Mouse (Mus musculus) lung, embryonic 15.5 days (tissue): ENCODE results near the gene Itpkb. TPM values are rescaled to one million over a fixed set of nuclear protein-coding genes. Genes with fewer than 3 reads are reported as not detected.
A peak's percentile ranks its signal among the peaks of the same experiment; 100 is the strongest.
"Not testable (repeated sequence)": the region's sequence is repeated elsewhere in the genome, so short reads cannot be mapped to it uniquely, and the experiment has no call there.

Experiments used
- ATAC-seq: fragments of 200-750 bp; cut with Nextera tagmentation; 2 replicates; pipeline ENCODE4 v1.8.0; 2017; ENCODE audit warnings: moderate number of reproducible peaks, borderline replicate concordance; ENCODE audit not compliant: low FRiP score, low TSS enrichment; ENCODE audit errors: extremely low read depth
- H3K27ac ChIP-seq: fragments of 300-500 bp; sonication (generic); 2 replicates; pipeline ENCODE4 v1.5.1; 2015; ENCODE audit warnings: moderate library complexity, mild to moderate bottlenecking, inconsistent platforms
- H3K27me3 ChIP-seq: fragments of 300-500 bp; sonication (generic); 2 replicates; pipeline ENCODE4 v1.6.1; 2015; ENCODE audit warnings: inconsistent platforms
- H3K36me3 ChIP-seq: fragments of 300-500 bp; sonication (generic); 2 replicates; pipeline ENCODE4 v1.6.1; 2015; ENCODE audit warnings: inconsistent platforms
- H3K4me1 ChIP-seq: fragments of 300-500 bp; sonication (generic); 2 replicates; pipeline ENCODE4 v1.6.1; 2015; ENCODE audit warnings: inconsistent platforms
- H3K4me2 ChIP-seq: fragments of 300-500 bp; sonication (generic); 2 replicates; pipeline ENCODE4 v1.6.1; 2015; ENCODE audit warnings: inconsistent platforms, mild to moderate bottlenecking, moderate library complexity
- H3K4me3 ChIP-seq: fragments of 300-500 bp; sonication (generic); 2 replicates; pipeline ENCODE4 v1.5.1; 2015; ENCODE audit warnings: mild to moderate bottlenecking, inconsistent platforms
- H3K9ac ChIP-seq: fragments of 300-500 bp; sonication (generic); 2 replicates; pipeline ENCODE4 v1.6.1; 2015; ENCODE audit warnings: inconsistent platforms
- H3K9me3 ChIP-seq: fragments of 300-500 bp; sonication (generic); 2 replicates; pipeline ENCODE4 v1.6.1; 2016; ENCODE audit warnings: inconsistent platforms
- WGBS: fragments of 180-500 bp; shearing (Covaris S2); methylation state at CpG from one replicate; pipeline ENCODE4 v1.1.7; 2015; 5-methylcytosine and 5-hydroxymethylcytosine counted together
- polyA plus RNA-seq: library from polyadenylated mRNA; unstranded; fragments of >200 nt; fragmentation: Nextera tagmentation; extraction: Ambion mirVana; gene quantifications from 2 replicates; pipeline ENCODE4 v1.2.1, GENCODE M21; 2015

The Itpkb gene
- polyA plus RNA-seq, 1 experiment from 2014 or later: 10.9 TPM

DNA sequence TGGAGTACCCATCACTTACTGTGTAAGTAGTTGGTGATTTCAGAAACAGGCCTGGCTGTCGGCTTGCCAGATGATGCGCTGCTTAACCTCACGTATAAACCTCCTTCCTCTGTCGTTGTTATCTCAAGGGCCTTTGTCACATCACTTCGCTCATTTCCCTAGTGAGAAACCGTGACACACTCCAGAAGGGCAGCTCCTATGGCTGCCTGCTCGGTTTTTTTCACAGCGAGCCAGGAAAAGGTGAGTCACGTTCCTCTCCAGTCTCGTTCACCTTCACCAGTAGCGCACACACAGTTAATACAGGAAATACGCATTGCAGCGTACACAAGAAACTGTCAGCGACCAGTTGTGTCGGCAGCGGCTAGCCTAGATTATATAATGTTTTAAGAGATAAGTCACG is 33.7 kb downstream of the Itpkb start:
- Histone ChIP-seq H3K4me3 (no peak overlapping the region), H3K27me3 (no peaks in the 10 kb centered on the region), H3K9me3 (no peaks in the 10 kb centered on the region), H3K9ac (no peak overlapping the region), H3K27ac (peak overlapping the region; percentile 94), H3K4me1 (peaks cover 53% of the 10 kb centered on the region), H3K36me3 (no peaks in the 10 kb centered on the region), H3K4me2 (peak overlapping the region; percentile 19; the same call in 1 of the 2 replicates)
- WGBS: 43% methylated on average over 17 of the region's 17 CpGs
- no peak for ATAC-seq

GRCm38 (mm10) chr1:180364720-180365119 is 34.4 kb downstream of the Itpkb start:
- WGBS: 47% methylated on average over 2 of the region's 2 CpGs
- Histone ChIP-seq H3K27me3 (no peaks in the 10 kb centered on the region), H3K9me3 (no peaks in the 10 kb centered on the region), H3K4me1 (peaks cover 53% of the 10 kb centered on the region), H3K4me2 (peak overlapping the region; percentile 79), H3K4me3 (peak overlapping the region; percentile 45), H3K27ac (peak overlapping the region; percentile 94), H3K36me3 (no peaks in the 10 kb centered on the region), H3K9ac (peak overlapping the region; percentile 45; the same call in 1 of the 2 replicates)
- no peak for ATAC-seq

DNA sequence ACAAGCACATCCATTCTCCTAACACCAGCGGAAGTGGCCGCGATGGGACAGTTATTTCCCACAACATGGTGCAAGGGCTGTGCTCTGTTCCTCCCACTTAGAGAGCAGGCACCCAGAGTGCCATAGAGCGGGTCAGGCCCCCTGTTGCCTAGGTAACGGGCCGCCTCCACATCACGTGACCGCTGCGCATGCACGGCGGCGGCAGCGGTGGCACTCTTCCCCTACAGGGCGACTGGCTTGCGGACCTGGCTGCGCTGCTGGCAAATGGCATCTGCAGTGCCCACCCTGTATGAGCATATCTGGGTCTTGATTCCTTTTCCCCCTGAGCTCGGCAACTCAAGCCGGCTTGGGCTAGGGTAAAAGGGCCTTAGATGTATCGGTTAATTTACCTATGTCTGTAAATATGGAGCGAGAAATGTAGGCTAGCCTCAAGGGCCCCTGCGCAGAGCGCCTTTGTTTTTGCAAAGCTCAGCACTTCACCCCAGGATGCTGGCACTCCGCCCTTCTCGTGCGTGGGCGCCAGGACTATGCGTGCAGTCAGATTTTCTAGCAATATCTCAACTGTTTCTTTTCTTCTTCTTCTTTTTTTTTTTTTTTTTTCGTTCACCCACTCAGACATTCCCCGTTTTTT is 35.0 kb downstream of the Itpkb start:
- H3K4me3 ChIP-seq: peak overlapping the region; percentile 45
- H3K4me2 ChIP-seq: peak overlapping the region; percentile 79
- no peaks in the 10 kb centered on the region for H3K9me3 ChIP-seq
- no peaks in the 10 kb centered on the region for H3K27me3 ChIP-seq
- no peaks in the 10 kb centered on the region for H3K36me3 ChIP-seq
- H3K4me1 ChIP-seq: peaks cover 53% of the 10 kb centered on the region
- peak overlapping the region; percentile 94 for H3K27ac ChIP-seq
- 1% methylated on average over 29 of the region's 29 CpGs for WGBS
- H3K9ac ChIP-seq: peak overlapping the region; percentile 45
- peak; percentile 94 for ATAC-seq

DNA sequence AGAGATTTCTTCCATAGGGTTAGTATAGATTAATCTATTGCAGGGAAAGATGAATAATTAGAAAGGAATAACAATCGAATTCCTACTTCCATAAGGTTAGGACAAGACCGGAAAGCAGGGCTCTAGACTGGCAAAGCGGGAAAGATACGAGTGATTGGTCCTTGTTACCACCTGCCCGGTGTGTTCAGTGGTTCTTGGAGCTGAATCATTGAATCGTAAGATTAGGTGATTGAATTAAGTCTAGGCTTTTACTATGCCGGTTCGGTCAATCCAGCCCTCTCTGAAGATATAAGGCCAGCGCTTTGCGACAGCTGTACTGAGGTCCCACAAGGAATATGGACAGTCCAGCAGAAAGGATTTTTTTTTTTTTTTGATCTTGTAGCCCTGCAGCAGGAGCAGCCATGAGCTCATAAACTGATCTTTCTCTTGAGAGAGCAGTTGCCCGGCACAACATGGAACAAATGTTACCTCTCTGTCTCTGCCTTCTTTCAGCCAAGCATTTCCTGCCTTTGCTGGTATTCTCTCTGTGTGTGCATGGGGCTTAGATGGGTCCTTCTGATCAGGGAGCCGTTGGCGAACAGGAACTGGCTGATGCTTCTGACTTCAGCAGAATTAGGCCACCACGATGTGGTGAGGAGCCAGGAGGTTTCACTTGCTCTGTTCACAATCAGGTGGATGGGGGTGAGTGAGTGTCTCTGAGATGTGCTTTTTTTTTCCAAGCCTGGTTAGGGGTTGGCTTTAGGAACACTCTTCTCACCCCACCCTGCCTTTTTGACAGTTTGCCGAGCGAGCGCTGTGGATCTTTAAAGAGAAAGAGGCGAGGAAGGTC is 35.9 kb downstream of the Itpkb start:
- no peak overlapping the region; the same call in 1 of the 2 replicates for H3K4me3 ChIP-seq
- no peak for ATAC-seq

GRCm38 (mm10) chr1:180367045-180367619 is 36.8 kb downstream of the Itpkb start:
- 54% methylated on average over 3 of the region's 3 CpGs for WGBS
- no peak for ATAC-seq
- H3K27me3 ChIP-seq: no peaks in the 10 kb centered on the region
- H3K9me3 ChIP-seq: no peaks in the 10 kb centered on the region
- H3K4me3 ChIP-seq: no peak overlapping the region
- H3K9ac ChIP-seq: no peak overlapping the region
- no peak overlapping the region for H3K4me2 ChIP-seq
- peaks cover 53% of the 10 kb centered on the region for H3K4me1 ChIP-seq
- H3K36me3 ChIP-seq: no peaks in the 10 kb centered on the region
- peak overlapping the region; percentile 5; the same call in 1 of the 2 replicates for H3K27ac ChIP-seq

More for the DNA sequence above, 35.9 kb downstream of the Itpkb start:
- peak overlapping the region; percentile 79 for H3K4me2 ChIP-seq
- no peaks in the 10 kb centered on the region for H3K9me3 ChIP-seq
- no peaks in the 10 kb centered on the region for H3K27me3 ChIP-seq
- 74% methylated on average over 18 of the region's 18 CpGs for WGBS
- H3K4me1 ChIP-seq: peaks cover 53% of the 10 kb centered on the region
- peak overlapping the region; percentile 94 for H3K27ac ChIP-seq
- H3K9ac ChIP-seq: 0 out of 2 replicates have a peak overlapping the region, but pooled peaks have one; percentile 45
- H3K36me3 ChIP-seq: no peaks in the 10 kb centered on the region

GRCm38 (mm10) chr1:180367626-180368025 is 37.3 kb downstream of the Itpkb start:
- no peaks in the 10 kb centered on the region for H3K36me3 ChIP-seq
- no peak for ATAC-seq
- peak overlapping the region; percentile 5; the same call in 1 of the 2 replicates for H3K27ac ChIP-seq
- no peaks in the 10 kb centered on the region for H3K27me3 ChIP-seq
- H3K4me3 ChIP-seq: no peak overlapping the region
- 49% methylated on average over 3 of the region's 3 CpGs for WGBS
- H3K4me1 ChIP-seq: peaks cover 53% of the 10 kb centered on the region
- H3K9ac ChIP-seq: no peak overlapping the region
- no peaks in the 10 kb centered on the region for H3K9me3 ChIP-seq
- no peak overlapping the region for H3K4me2 ChIP-seq

GRCm38 (mm10) chr1:180368112-180368511 is 37.8 kb downstream of the Itpkb start:
- no peak overlapping the region for H3K4me2 ChIP-seq

GRCm38 (mm10) chr1:180368646-180369045 is 38.4 kb downstream of the Itpkb start:
- no peaks in the 10 kb centered on the region for H3K9me3 ChIP-seq
- no peak overlapping the region for H3K4me3 ChIP-seq
- no peak overlapping the region for H3K4me2 ChIP-seq
- no peak overlapping the region for H3K27ac ChIP-seq
- 48% methylated on average over 9 of the region's 9 CpGs for WGBS
- no peaks in the 10 kb centered on the region for H3K27me3 ChIP-seq
- H3K4me1 ChIP-seq: peaks cover 52% of the 10 kb centered on the region
- no peaks in the 10 kb centered on the region for H3K36me3 ChIP-seq
- no peak overlapping the region for H3K9ac ChIP-seq
- no peak for ATAC-seq

More at GRCm38 (mm10) chr1:180368112-180368511, 37.8 kb downstream of the Itpkb start:
- Histone ChIP-seq H3K9ac (no peak overlapping the region), H3K27ac (no peak overlapping the region), H3K27me3 (no peaks in the 10 kb centered on the region), H3K36me3 (no peaks in the 10 kb centered on the region), H3K4me1 (peaks cover 54% of the 10 kb centered on the region), H3K4me3 (no peak overlapping the region), H3K9me3 (no peaks in the 10 kb centered on the region)
- ATAC-seq: no peak
- WGBS: 73% methylated on average over 7 of the region's 7 CpGs

GRCm38 (mm10) chr1:180370858-180371652 is 40.8 kb downstream of the Itpkb start:
- Histone ChIP-seq H3K36me3 (no peaks in the 10 kb centered on the region), H3K27me3 (no peaks in the 10 kb centered on the region), H3K9me3 (no peaks in the 10 kb centered on the region), H3K4me1 (peaks cover 43% of the 10 kb centered on the region), H3K4me3 (no peak overlapping the region), H3K9ac (no peak overlapping the region), H3K27ac (no peak overlapping the region), H3K4me2 (no peak overlapping the region)
- no peak for ATAC-seq
- WGBS: 61% methylated on average over 10 of the region's 10 CpGs

GRCm38 (mm10) chr1:180372258-180372657 is 42.0 kb downstream of the Itpkb start:
- H3K4me2 ChIP-seq, H3K9ac ChIP-seq, H3K9me3 ChIP-seq, H3K4me3 ChIP-seq, ATAC-seq, H3K27me3 ChIP-seq, H3K27ac ChIP-seq, H3K36me3 ChIP-seq: not testable (repeated sequence)
- H3K4me1 ChIP-seq: peaks cover 43% of the 10 kb centered on the region
- 66% methylated on average over 5 of the region's 5 CpGs for WGBS

- Histone ChIP-seq H3K4me1 (peaks cover 33% of the 10 kb centered on the region), H3K4me3 (no peak overlapping the region), H3K27ac (no peak overlapping the region), H3K9me3 (no peaks in the 10 kb centered on the region), H3K36me3 (no peaks in the 10 kb centered on the region), H3K9ac (no peak overlapping the region), H3K4me2 (no peak overlapping the region), H3K27me3 (no peaks in the 10 kb centered on the region)
- WGBS: 45% methylated on average over 7 of the region's 7 CpGs
- ATAC-seq: no peak
Observed at GRCm38 (mm10) chr1:180376598-180376997, 46.3 kb downstream of the Itpkb start.
